Mouse (Mus musculus): ENCODE results near the gene Cdca5. TPM values are rescaled to one million over a fixed set of nuclear protein-coding genes. Genes with fewer than 3 reads are reported as not detected.

Cdca5 gene
- polyA plus RNA-seq, 1 experiment from 2014 or later = 0.98 TPM

Other genes starting within 250 kb of the Cdca5 start
- gene Frmd8, start 209.7 kb upstream of the Cdca5 start, polyA plus RNA-seq (2014; fragmentation: Illumina TruSeq; extraction: RNeasy Lipid Tissue Mini Kit (QIAGEN cat#74804); ENCODE audit: low read depth, low replicate concordance) = 8.9 TPM
- 18.2 TPM for gene Slc25a45, start 207.2 kb upstream of the Cdca5 start, polyA plus RNA-seq (2014; fragmentation: Illumina TruSeq; extraction: RNeasy Lipid Tissue Mini Kit (QIAGEN cat#74804); ENCODE audit: low read depth, low replicate concordance)
- gene Tigd3, start 190.8 kb upstream of the Cdca5 start, polyA plus RNA-seq (2014; fragmentation: Illumina TruSeq; extraction: RNeasy Lipid Tissue Mini Kit (QIAGEN cat#74804); ENCODE audit: low read depth, low replicate concordance) = 0.92 TPM
- 49.7 TPM for gene Dpf2, start 172.0 kb upstream of the Cdca5 start, polyA plus RNA-seq (2014; fragmentation: Illumina TruSeq; extraction: RNeasy Lipid Tissue Mini Kit (QIAGEN cat#74804); ENCODE audit: low read depth, low replicate concordance)
- gene Cdc42ep2, start 160.2 kb upstream of the Cdca5 start, polyA plus RNA-seq (2014; fragmentation: Illumina TruSeq; extraction: RNeasy Lipid Tissue Mini Kit (QIAGEN cat#74804); ENCODE audit: low read depth, low replicate concordance) = 6.9 TPM
- gene Pola2, start 120.8 kb upstream of the Cdca5 start, polyA plus RNA-seq (2014; fragmentation: Illumina TruSeq; extraction: RNeasy Lipid Tissue Mini Kit (QIAGEN cat#74804); ENCODE audit: low read depth, low replicate concordance) = 16.5 TPM
- gene Slc22a20, start 98.8 kb upstream of the Cdca5 start, polyA plus RNA-seq (2014; fragmentation: Illumina TruSeq; extraction: RNeasy Lipid Tissue Mini Kit (QIAGEN cat#74804); ENCODE audit: low read depth, low replicate concordance) = not detected
- gene Capn1, start 69.1 kb upstream of the Cdca5 start, polyA plus RNA-seq (2014; fragmentation: Illumina TruSeq; extraction: RNeasy Lipid Tissue Mini Kit (QIAGEN cat#74804); ENCODE audit: low read depth, low replicate concordance) = 67.4 TPM
- 75.1 TPM for gene Syvn1, start 38.4 kb upstream of the Cdca5 start, polyA plus RNA-seq (2014; fragmentation: Illumina TruSeq; extraction: RNeasy Lipid Tissue Mini Kit (QIAGEN cat#74804); ENCODE audit: low read depth, low replicate concordance)
- 40.4 TPM for gene Mrpl49, start 27.2 kb upstream of the Cdca5 start, polyA plus RNA-seq (2014; fragmentation: Illumina TruSeq; extraction: RNeasy Lipid Tissue Mini Kit (QIAGEN cat#74804); ENCODE audit: low read depth, low replicate concordance)
- gene Fau, start 27.1 kb upstream of the Cdca5 start, polyA plus RNA-seq (2014; fragmentation: Illumina TruSeq; extraction: RNeasy Lipid Tissue Mini Kit (QIAGEN cat#74804); ENCODE audit: low read depth, low replicate concordance) = 1,555 TPM
- gene Znhit2, start 23.8 kb upstream of the Cdca5 start, polyA plus RNA-seq (2014; fragmentation: Illumina TruSeq; extraction: RNeasy Lipid Tissue Mini Kit (QIAGEN cat#74804); ENCODE audit: low read depth, low replicate concordance) = 32.8 TPM
- 73.5 TPM for gene Tm7sf2, start 16.6 kb upstream of the Cdca5 start, polyA plus RNA-seq (2014; fragmentation: Illumina TruSeq; extraction: RNeasy Lipid Tissue Mini Kit (QIAGEN cat#74804); ENCODE audit: low read depth, low replicate concordance)
- 36.4 TPM for gene Vps51, start 7.8 kb upstream of the Cdca5 start, polyA plus RNA-seq (2014; fragmentation: Illumina TruSeq; extraction: RNeasy Lipid Tissue Mini Kit (QIAGEN cat#74804); ENCODE audit: low read depth, low replicate concordance)
- 0.74 TPM for gene Tmem262, start 5.0 kb upstream of the Cdca5 start, polyA plus RNA-seq (2014; fragmentation: Illumina TruSeq; extraction: RNeasy Lipid Tissue Mini Kit (QIAGEN cat#74804); ENCODE audit: low read depth, low replicate concordance)
- not detected for gene Gm28374, start 2.7 kb upstream of the Cdca5 start, polyA plus RNA-seq (2014; fragmentation: Illumina TruSeq; extraction: RNeasy Lipid Tissue Mini Kit (QIAGEN cat#74804); ENCODE audit: low read depth, low replicate concordance)
- gene Zfpl1, start within 50 bp of the Cdca5 start, polyA plus RNA-seq (2014; fragmentation: Illumina TruSeq; extraction: RNeasy Lipid Tissue Mini Kit (QIAGEN cat#74804); ENCODE audit: low read depth, low replicate concordance) = 51.5 TPM
- 2.4 TPM for gene AC131692.1, start 9.4 kb downstream of the Cdca5 start, polyA plus RNA-seq (2014; fragmentation: Illumina TruSeq; extraction: RNeasy Lipid Tissue Mini Kit (QIAGEN cat#74804); ENCODE audit: low read depth, low replicate concordance)
- gene Naaladl1, start 20.8 kb downstream of the Cdca5 start, polyA plus RNA-seq (2014; fragmentation: Illumina TruSeq; extraction: RNeasy Lipid Tissue Mini Kit (QIAGEN cat#74804); ENCODE audit: low read depth, low replicate concordance) = not detected
- 10.6 TPM for gene Sac3d1, start 33.7 kb downstream of the Cdca5 start, polyA plus RNA-seq (2014; fragmentation: Illumina TruSeq; extraction: RNeasy Lipid Tissue Mini Kit (QIAGEN cat#74804); ENCODE audit: low read depth, low replicate concordance)
- gene Snx15, start 43.3 kb downstream of the Cdca5 start, polyA plus RNA-seq (2014; fragmentation: Illumina TruSeq; extraction: RNeasy Lipid Tissue Mini Kit (QIAGEN cat#74804); ENCODE audit: low read depth, low replicate concordance) = 20.6 TPM
- gene Batf2, start 56.0 kb downstream of the Cdca5 start, polyA plus RNA-seq (2014; fragmentation: Illumina TruSeq; extraction: RNeasy Lipid Tissue Mini Kit (QIAGEN cat#74804); ENCODE audit: low read depth, low replicate concordance) = 1.4 TPM
- gene Arl2, start 56.6 kb downstream of the Cdca5 start, polyA plus RNA-seq (2014; fragmentation: Illumina TruSeq; extraction: RNeasy Lipid Tissue Mini Kit (QIAGEN cat#74804); ENCODE audit: low read depth, low replicate concordance) = 52.1 TPM
- 0.65 TPM for gene Majin, start 99.4 kb downstream of the Cdca5 start, polyA plus RNA-seq (2014; fragmentation: Illumina TruSeq; extraction: RNeasy Lipid Tissue Mini Kit (QIAGEN cat#74804); ENCODE audit: low read depth, low replicate concordance)
- gene Gpha2, start 141.4 kb downstream of the Cdca5 start, polyA plus RNA-seq (2014; fragmentation: Illumina TruSeq; extraction: RNeasy Lipid Tissue Mini Kit (QIAGEN cat#74804); ENCODE audit: low read depth, low replicate concordance) = 0.84 TPM
- gene Ppp2r5b, start 150.9 kb downstream of the Cdca5 start, polyA plus RNA-seq (2014; fragmentation: Illumina TruSeq; extraction: RNeasy Lipid Tissue Mini Kit (QIAGEN cat#74804); ENCODE audit: low read depth, low replicate concordance) = 33.8 TPM
- gene Atg2a, start 156.7 kb downstream of the Cdca5 start, polyA plus RNA-seq (2014; fragmentation: Illumina TruSeq; extraction: RNeasy Lipid Tissue Mini Kit (QIAGEN cat#74804); ENCODE audit: low read depth, low replicate concordance) = 14.8 TPM
- 53.9 TPM for gene Ehd1, start 191.7 kb downstream of the Cdca5 start, polyA plus RNA-seq (2014; fragmentation: Illumina TruSeq; extraction: RNeasy Lipid Tissue Mini Kit (QIAGEN cat#74804); ENCODE audit: low read depth, low replicate concordance)
- 15.2 TPM for gene Cdc42bpg, start 221.5 kb downstream of the Cdca5 start, polyA plus RNA-seq (2014; fragmentation: Illumina TruSeq; extraction: RNeasy Lipid Tissue Mini Kit (QIAGEN cat#74804); ENCODE audit: low read depth, low replicate concordance)
- 23.6 TPM for gene Men1, start 250.0 kb downstream of the Cdca5 start, polyA plus RNA-seq (2014; fragmentation: Illumina TruSeq; extraction: RNeasy Lipid Tissue Mini Kit (QIAGEN cat#74804); ENCODE audit: low read depth, low replicate concordance)